Comparison of ENCODE assay signal across 16 mouse cellular contexts in the genomic region with DNA sequence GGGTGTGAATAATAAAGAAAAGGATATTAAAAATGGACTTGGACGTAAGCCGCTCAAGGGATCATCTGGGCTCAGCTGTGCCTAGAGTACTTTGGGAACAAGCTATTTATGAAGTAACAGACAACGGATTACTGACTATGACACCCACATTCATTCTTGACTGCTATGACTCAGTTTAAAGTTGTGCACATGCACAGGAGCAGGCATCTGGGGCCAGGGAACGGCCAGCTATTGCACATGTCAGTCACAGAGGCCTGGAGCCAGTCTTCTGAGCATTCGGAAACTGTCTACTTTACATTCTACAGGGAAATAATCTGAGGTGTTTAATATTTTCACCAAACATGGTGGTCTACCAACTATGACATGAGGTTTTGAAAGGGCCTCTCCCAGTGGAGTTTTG.
"Had no signal": no experiment of that assay in that cellular context is flagged by ENCODE, and none has a peak within 500 bp of the region (broad histone marks: within the 10 kb centered on the region; RNA-seq: fewer than 3 reads in every experiment).

No protein-coding gene starts in this region.

- DNase-seq: gastrocnemius, postnatal 14 days; gastrocnemius, postnatal 36 days; kidney, adult 18-20 months; kidney, adult 8-10 months; kidney, postnatal 10 days; kidney, postnatal 25 days; kidney, postnatal 4 days; lung, adult 18-20 months had no signal

- H3K9me3 ChIP-seq: intestine, embryonic 15.5 days; limb, embryonic 10.5 days; limb, embryonic 12.5 days; liver, embryonic 12.5 days had no signal

- H3K27ac ChIP-seq: hindbrain, embryonic 14.5 days; intestine, embryonic 15.5 days; layer of hippocampus, adult 2 months; left cerebral cortex, adult 2 months; limb, embryonic 10.5 days; limb, embryonic 12.5 days; liver, embryonic 12.5 days; liver, embryonic 14.5 days had no signal

- H3K36me3 ChIP-seq: intestine, embryonic 15.5 days; limb, embryonic 10.5 days; limb, embryonic 12.5 days; liver, embryonic 12.5 days had no signal

- H3K4me3 ChIP-seq: intestine, embryonic 15.5 days; layer of hippocampus, adult 2 months; left cerebral cortex, adult 2 months; limb, embryonic 10.5 days; limb, embryonic 12.5 days; liver, embryonic 12.5 days had no signal

- H3K4me1 ChIP-seq: intestine, embryonic 15.5 days; limb, embryonic 10.5 days; limb, embryonic 12.5 days; liver, embryonic 12.5 days had no signal

- H3K27me3 ChIP-seq: intestine, embryonic 15.5 days; limb, embryonic 12.5 days; liver, embryonic 12.5 days had no signal
